Mouse (Mus musculus) CH12.LX (cell line): Measurements from ENCODE around the gene Tmed6.

ENCODE experiments used
- BHLHE40 ChIP-seq: IDR thresholded peaks from 2 replicates; pipeline ENCODE4 v1.6.1; 2011; ENCODE audit warnings: mild to moderate bottlenecking, low read depth, low read length, improper control_type of control experiment
- CTCF ChIP-seq, 2 experiments: IDR thresholded peaks in 1 of 2; conservative IDR thresholded peaks in 1 of 2; 2 replicates each; pipeline ENCODE4 v1.5.1; 2011 to 2012; ENCODE audit warnings: low read depth in 2 of 2, low read length in 2 of 2, improper control_type of control experiment in 1 of 2, inconsistent platforms in 1 of 2, mild to moderate bottlenecking in 1 of 2, moderate library complexity in 1 of 2
- E2F4 ChIP-seq: IDR thresholded peaks from 2 replicates; pipeline ENCODE4 v1.6.1; 2011; ENCODE audit warnings: low read depth, low read length, improper control_type of control experiment; ENCODE audit not compliant: insufficient replicate concordance
- EP300 ChIP-seq: IDR thresholded peaks from 2 replicates; pipeline ENCODE4 v1.6.1; 2011; ENCODE audit warnings: low read length, improper control_type of control experiment
- GABPA ChIP-seq: IDR thresholded peaks from 2 replicates; pipeline ENCODE4 v1.6.1; 2012; ENCODE audit warnings: low read depth, low read length, improper control_type of control experiment, inconsistent platforms; ENCODE audit not compliant: insufficient replicate concordance
- JUND ChIP-seq: conservative IDR thresholded peaks from 2 replicates; pipeline ENCODE4 v1.6.1; 2011; ENCODE audit warnings: low read depth, low read length, improper control_type of control experiment
- MAFK ChIP-seq: IDR thresholded peaks from 2 replicates; pipeline ENCODE4 v1.6.1; 2011; ENCODE audit warnings: low read length, improper control_type of control experiment; ENCODE audit not compliant: insufficient replicate concordance
- POLR2A ChIP-seq: IDR thresholded peaks from 2 replicates; pipeline ENCODE4 v1.6.1; 2011; ENCODE audit warnings: low read depth, mild to moderate bottlenecking, improper control_type of control experiment, low read length
- RAD21 ChIP-seq: IDR thresholded peaks from 2 replicates; pipeline ENCODE4 v1.6.1; 2011; ENCODE audit warnings: low read depth, mild to moderate bottlenecking, low read length, improper control_type of control experiment, moderate library complexity
- TBP ChIP-seq: conservative IDR thresholded peaks from 2 replicates; pipeline ENCODE4 v1.6.1; 2011; ENCODE audit warnings: low read depth, low read length, improper control_type of control experiment
- USF1 ChIP-seq: IDR thresholded peaks from 2 replicates; pipeline ENCODE4 v1.6.1; 2014; ENCODE audit warnings: low read depth, mild to moderate bottlenecking, inconsistent platforms, low read length, improper control_type of control experiment
- ZKSCAN1 ChIP-seq: IDR thresholded peaks from 2 replicates; pipeline ENCODE4 v1.6.1; 2012; ENCODE audit warnings: low read depth, inconsistent platforms, low read length, improper control_type of control experiment, borderline replicate concordance

DNA sequence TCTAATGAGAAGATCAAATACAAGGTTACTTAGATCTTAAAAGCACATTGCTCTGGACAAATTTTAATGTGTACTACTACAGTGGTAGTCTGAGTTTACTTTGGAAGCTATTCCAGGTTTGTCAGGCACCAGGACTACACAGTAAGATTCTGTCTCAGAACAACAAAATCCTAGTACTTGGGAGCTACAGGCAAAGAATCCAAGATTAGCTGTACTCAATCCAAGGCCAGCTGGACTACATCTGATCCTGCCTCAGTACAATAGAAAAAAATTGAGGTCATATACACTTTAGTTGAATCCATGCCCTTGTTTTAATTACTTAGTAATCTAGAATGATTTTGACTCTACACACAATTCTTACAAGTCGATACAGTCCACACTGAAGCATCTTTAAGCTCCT, 50.5 kb downstream of the Tmed6 start:
- TF ChIP-seq TBP (no peak), CTCF (conservative IDR thresholded peaks at IDR 0.05 in 1 of 2, IDR thresholded peaks at IDR 0.05 in 1 of 2; ENCODE audit: low read depth in 2 of 2, low read length in 2 of 2) (no peak), RAD21 (no peak), MAFK (no peak), JUND (no peak), USF1 (no peak), E2F4 (no peak), ZKSCAN1 (no peak), EP300 (no peak), GABPA (no peak), POLR2A (no peak), BHLHE40 (no peak)
